Mouse (Mus musculus) liver, embryonic 15.5 days (tissue): ENCODE measurements around the gene Tgfb1. TPM values are rescaled to one million over a fixed set of nuclear protein-coding genes. Genes with fewer than 3 reads are reported as not detected.

Experiments
- ATAC-seq: fragments of 200-750 bp; cut with Nextera tagmentation; 2 replicates; pipeline ENCODE4 v1.8.0; 2017; ENCODE audit warnings: moderate number of reproducible peaks, mild to moderate bottlenecking, moderate library complexity; ENCODE audit not compliant: insufficient read depth
- H3K27ac ChIP-seq: fragments of 300-500 bp; sonication (generic); replicated peaks from 2 replicates; pipeline ENCODE4 v1.5.1; 2015; ENCODE audit warnings: mild to moderate bottlenecking, inconsistent platforms
- H3K27me3 ChIP-seq: fragments of 300-500 bp; sonication (generic); 2 replicates; pipeline ENCODE4 v1.6.1; 2015; ENCODE audit warnings: mild to moderate bottlenecking, inconsistent platforms
- H3K36me3 ChIP-seq: fragments of 300-500 bp; sonication (generic); replicated peaks from 2 replicates; pipeline ENCODE4 v1.6.1; 2015; ENCODE audit warnings: moderate library complexity, mild to moderate bottlenecking, inconsistent platforms
- H3K4me1 ChIP-seq: fragments of 300-500 bp; sonication (generic); replicated peaks from 2 replicates; pipeline ENCODE4 v1.6.1; 2015; ENCODE audit warnings: inconsistent platforms
- H3K4me2 ChIP-seq: fragments of 300-500 bp; sonication (generic); 2 replicates; pipeline ENCODE4 v1.6.1; 2015; ENCODE audit warnings: moderate library complexity, mild to moderate bottlenecking, inconsistent platforms
- H3K4me3 ChIP-seq: fragments of 300-500 bp; sonication (generic); replicated peaks from 2 replicates; pipeline ENCODE4 v1.5.1; 2015; ENCODE audit warnings: mild to moderate bottlenecking, inconsistent platforms
- H3K9ac ChIP-seq: fragments of 300-500 bp; sonication (generic); 2 replicates; pipeline ENCODE4 v1.6.1; 2015; ENCODE audit warnings: moderate library complexity, mild to moderate bottlenecking, inconsistent platforms
- H3K9me3 ChIP-seq: fragments of 300-500 bp; sonication (generic); replicated peaks from 2 replicates; pipeline ENCODE4 v1.6.1; 2016; ENCODE audit warnings: inconsistent platforms
- WGBS: fragments of 180-500 bp; shearing (Covaris S2); methylation state at CpG from one replicate; pipeline ENCODE4 v1.1.7; 2015; ENCODE audit warnings: mixed read lengths; ENCODE audit not compliant: insufficient replicate concordance; 5-methylcytosine and 5-hydroxymethylcytosine counted together
- polyA plus RNA-seq: library from polyadenylated mRNA; unstranded; fragments of >200 nt; fragmentation: Nextera tagmentation; extraction: Ambion mirVana; gene quantifications from 2 replicates; pipeline ENCODE4 v1.2.1, GENCODE M21; 2015

Tgfb1 gene
- polyA plus RNA-seq, 1 experiment from 2014 or later: 5.0 TPM

DNA sequence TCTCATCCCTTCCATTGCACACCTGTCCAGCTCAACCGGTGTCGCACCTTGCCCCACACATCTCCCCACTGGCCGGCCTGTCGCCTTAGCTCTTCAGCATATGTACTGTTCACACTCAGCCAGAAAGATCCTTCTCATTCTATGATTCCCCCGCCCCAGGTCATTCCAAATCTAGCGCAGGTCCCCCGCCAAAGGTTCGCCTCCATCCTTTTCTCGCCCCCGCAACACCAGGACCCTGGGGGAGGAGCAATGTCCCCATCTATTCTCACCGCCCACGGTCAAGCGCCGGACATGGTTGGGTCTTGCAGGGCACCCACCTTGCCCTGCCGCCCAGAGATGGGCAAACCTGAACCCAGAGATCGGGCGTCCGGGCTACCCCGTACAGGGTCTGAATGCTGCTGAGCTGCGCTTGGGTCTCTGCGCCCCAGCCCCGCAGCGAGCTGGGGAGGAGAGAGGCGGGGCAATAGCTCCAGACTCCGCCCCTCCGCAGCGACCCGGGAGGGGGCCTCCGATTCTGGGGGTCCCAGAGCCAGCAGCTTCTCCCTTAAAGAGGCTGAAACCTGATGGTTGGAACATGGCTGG lies 12.0 kb upstream of the Tgfb1 start, which contains the start of gene Tmem91:
Gene Tmem91, minus strand, starts transcription at position 448 of the 582 bp plus-strand sequence.
- H3K4me2 ChIP-seq: peak within 1 kb of the TSS; percentile 66
- no peaks in the 10 kb centered on the region for H3K9me3 ChIP-seq
- peaks cover 26% of the 10 kb centered on the region for H3K4me1 ChIP-seq
- ATAC-seq: no peak
- H3K9ac ChIP-seq: no peak within 1 kb of the TSS
- WGBS: 1% methylated on average over 29 of the region's 29 CpGs
- H3K36me3 ChIP-seq: no peaks in the 10 kb centered on the region
- no peak within 1 kb of the TSS for H3K27ac ChIP-seq
- H3K4me3 ChIP-seq: peak within 1 kb of the TSS; percentile 39
- H3K27me3 ChIP-seq: peaks cover 41% of the 10 kb centered on the region

DNA sequence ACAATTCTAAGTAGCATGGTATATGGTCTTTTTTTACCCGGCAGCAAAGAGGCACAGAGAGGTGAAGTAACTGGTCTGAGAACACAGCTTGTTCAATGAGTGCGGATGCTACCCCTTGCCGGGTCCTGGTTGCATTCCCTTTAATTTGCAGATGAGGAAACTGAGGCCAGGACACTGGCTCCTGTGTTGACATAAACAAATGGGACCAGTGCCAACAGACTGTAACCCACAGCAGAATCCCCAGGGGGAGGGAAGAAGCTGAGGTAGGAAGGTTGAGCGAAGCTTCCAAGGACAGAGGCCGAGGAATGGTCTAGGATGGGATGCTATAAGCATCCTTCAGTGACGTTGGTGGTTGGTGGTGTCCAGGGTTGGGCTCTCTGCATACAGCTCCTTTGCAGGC lies 11.4 kb upstream of the Tgfb1 start:
- H3K36me3 ChIP-seq: no peaks in the 10 kb centered on the region
- no peaks in the 10 kb centered on the region for H3K9me3 ChIP-seq
- no peak overlapping the region for H3K27ac ChIP-seq
- H3K9ac ChIP-seq: no peak overlapping the region
- H3K4me2 ChIP-seq: peak overlapping the region; percentile 66
- peaks cover 41% of the 10 kb centered on the region for H3K27me3 ChIP-seq
- H3K4me1 ChIP-seq: peaks cover 32% of the 10 kb centered on the region
- ATAC-seq: no peak
- H3K4me3 ChIP-seq: no peak overlapping the region
- WGBS: 51% methylated on average over 6 of the region's 6 CpGs

DNA sequence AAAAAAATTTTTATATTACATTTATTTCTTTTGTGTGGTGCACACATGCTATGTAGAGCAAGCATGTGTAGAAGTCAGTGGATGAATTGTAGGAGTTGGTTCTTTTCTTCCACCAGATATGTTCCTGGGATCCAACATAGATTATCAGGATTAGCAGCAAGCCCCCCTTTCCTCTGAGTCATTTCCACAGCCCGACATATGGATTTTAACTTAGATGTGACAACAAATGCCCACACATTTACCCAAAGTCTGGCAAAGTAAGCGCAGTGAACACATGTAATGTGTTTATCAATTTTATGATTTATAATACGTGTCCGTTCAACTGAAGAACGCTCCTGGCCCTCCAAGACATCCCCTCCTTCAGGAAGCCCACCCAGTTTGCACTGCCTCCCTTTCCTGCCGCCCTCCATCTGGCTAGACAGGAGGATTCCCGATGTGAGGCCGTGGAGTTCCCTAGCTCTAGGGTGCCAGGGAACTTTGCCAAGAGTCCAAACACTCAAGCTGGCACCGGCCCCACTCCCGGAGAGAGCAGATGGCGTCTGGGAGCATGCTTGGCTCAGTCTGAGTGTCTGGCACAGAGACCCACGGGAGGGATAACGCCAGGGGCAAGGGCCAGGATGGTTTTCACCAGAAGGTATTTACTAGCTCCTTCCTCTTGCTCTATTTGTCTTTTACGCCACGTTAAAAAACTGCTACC lies 10.6 kb upstream of the Tgfb1 start:
- no peaks in the 10 kb centered on the region for H3K36me3 ChIP-seq
- H3K9ac ChIP-seq: no peak overlapping the region
- no peak overlapping the region for H3K4me2 ChIP-seq
- H3K4me3 ChIP-seq: no peak overlapping the region
- H3K27ac ChIP-seq: no peak overlapping the region
- no peaks in the 10 kb centered on the region for H3K9me3 ChIP-seq
- WGBS: 75% methylated on average over 15 of the region's 15 CpGs
- H3K4me1 ChIP-seq: peaks cover 37% of the 10 kb centered on the region
- no peak for ATAC-seq
- peaks cover 41% of the 10 kb centered on the region for H3K27me3 ChIP-seq

DNA sequence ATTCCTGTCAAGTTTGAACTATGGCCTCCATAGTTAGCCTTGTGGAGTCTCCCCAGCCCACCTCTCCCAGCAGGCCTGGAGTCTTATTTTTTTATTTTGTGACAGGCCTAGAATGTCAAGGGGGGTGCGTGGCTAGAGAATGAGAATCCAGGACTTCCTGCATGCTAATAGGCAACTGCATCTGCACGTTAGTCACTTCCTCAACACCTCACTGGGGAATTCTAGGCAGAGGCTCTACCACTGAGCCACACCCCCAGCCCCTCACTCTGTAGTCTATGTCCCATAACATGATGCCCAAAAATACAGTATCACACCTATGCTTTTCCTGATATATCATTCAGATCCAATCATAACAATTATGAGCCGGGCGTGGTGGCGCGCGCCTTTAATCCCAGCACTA lies 9.8 kb upstream of the Tgfb1 start:
- Histone ChIP-seq H3K36me3 (no peaks in the 10 kb centered on the region), H3K27me3 (peaks cover 41% of the 10 kb centered on the region), H3K27ac (no peak overlapping the region), H3K4me3 (no peak overlapping the region), H3K4me1 (peaks cover 45% of the 10 kb centered on the region), H3K4me2 (no peak overlapping the region), H3K9ac (no peak overlapping the region), H3K9me3 (no peaks in the 10 kb centered on the region)
- WGBS: 83% methylated on average over 7 of the region's 7 CpGs
- ATAC-seq: no peak

DNA sequence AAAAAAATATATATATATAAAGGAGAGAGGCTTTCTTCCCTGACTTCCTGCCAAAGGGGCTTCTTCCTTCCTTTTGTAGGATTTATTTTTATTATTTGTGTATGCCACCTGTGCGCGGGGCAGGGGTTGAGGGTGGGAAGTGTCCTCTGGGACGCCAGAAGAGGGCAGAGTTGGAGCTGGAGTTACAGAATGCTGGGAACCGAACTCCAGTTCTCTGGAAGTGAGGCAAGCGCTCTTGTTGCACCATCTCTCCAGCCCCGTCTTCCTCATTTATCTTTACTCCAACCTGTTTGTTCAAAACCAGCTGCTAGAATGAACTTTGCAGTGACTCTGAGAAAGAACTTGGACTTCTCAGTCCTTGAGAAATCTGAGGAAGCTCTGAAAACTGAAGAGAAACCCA lies 6.8 kb upstream of the Tgfb1 start:
- peaks cover 65% of the 10 kb centered on the region for H3K4me1 ChIP-seq
- peaks cover 17% of the 10 kb centered on the region for H3K27me3 ChIP-seq
- H3K36me3 ChIP-seq: no peaks in the 10 kb centered on the region
- H3K9ac ChIP-seq: peak overlapping the region; percentile 72
- no peaks in the 10 kb centered on the region for H3K9me3 ChIP-seq
- H3K4me2 ChIP-seq: peak overlapping the region; percentile 73
- H3K4me3 ChIP-seq: peak overlapping the region; percentile 77
- H3K27ac ChIP-seq: peak overlapping the region; percentile 97
- no peak for ATAC-seq
- 2% methylated on average over 6 of the region's 6 CpGs for WGBS

DNA sequence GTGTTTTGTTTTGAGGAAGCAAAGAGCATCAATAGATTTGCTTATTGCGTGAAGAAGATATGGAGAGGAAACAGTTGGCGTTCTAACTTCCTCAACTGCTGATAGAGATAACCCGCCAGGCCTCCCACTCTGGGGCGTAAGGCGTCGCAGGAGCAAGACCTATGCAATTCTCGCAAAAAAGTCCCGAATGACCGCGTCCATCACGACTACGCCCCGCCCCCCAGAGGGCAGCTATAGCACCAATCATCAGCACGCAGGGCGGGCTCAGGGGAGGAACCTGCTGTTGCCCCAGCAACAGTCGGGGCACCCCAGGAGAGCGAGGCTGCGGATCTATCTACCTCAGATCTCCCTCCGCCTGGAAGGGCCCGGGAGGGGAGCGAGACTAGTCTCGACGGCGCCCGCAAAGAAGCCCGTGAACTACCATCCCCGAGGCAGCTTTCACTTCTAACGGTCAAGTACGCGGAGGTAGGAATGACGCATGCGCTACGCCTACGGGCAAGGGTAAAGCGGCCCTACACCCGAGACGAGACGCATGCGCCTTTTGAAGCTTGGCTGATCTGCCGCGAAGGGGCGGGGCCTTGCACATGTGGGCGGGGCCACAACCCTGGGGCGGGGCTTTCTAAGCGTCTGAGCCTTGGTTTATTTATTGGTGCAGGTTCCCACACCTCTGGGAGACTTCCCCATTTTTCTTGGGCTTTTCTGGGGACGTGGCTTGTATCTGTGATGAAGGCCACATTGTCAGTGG lies 6.1 kb upstream of the Tgfb1 start, which contains the start of gene B9d2:
Gene B9d2, plus strand, starts transcription at position 267 of the 745 bp plus-strand sequence.
- H3K4me3 ChIP-seq: peak within 1 kb of the TSS; percentile 77
- peak; percentile 95 for ATAC-seq
- peak within 1 kb of the TSS; percentile 73 for H3K4me2 ChIP-seq
- WGBS: under 1% methylated on average over 46 of the region's 46 CpGs
- peak within 1 kb of the TSS; percentile 97 for H3K27ac ChIP-seq
- H3K4me1 ChIP-seq: peaks cover 67% of the 10 kb centered on the region
- no peaks in the 10 kb centered on the region for H3K36me3 ChIP-seq
- peaks cover 10% of the 10 kb centered on the region for H3K27me3 ChIP-seq
- no peaks in the 10 kb centered on the region for H3K9me3 ChIP-seq
- peak within 1 kb of the TSS; percentile 72 for H3K9ac ChIP-seq

DNA sequence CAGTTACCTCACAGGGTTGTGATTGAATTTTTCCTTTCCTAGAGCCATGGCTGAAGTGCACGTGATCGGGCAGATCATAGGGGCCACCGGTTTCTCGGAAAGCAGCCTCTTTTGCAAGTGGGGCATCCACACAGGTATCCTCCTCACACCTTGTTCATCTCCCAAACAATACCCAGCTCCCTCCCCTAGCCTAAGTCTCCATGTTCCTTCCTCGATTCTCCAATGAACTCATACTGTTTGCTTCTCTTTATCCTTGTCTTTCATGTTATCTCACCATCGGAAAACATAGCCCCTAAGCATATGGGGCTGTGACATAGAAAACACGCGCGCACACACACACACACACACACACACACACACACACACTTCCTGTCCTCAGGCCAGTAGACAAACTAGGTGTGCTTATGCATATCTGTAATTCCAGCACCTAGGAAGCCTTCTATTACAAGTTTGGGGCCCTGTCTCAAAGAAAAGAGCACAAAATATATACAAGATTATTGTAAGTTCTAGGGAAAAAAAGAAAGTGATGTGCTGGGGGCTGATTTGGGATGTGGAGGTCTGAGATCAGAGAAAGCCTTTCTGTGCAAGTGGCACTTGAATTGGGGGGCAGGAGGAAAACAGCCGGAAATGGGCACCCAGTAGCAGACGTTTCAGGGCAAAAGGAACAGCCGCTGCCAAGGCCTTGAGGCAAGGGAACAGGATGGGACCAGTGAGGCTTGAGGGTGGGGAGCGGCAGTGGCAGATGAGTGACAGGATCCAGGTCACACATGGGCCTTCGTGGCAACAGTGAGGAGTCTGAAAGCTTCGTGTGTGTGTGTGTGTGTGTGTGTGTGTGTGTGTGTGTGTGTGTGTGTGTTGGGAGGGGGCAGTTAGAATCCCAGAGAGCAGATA lies 5.2 kb upstream of the Tgfb1 start:
- Histone ChIP-seq H3K4me2 (peak overlapping the region; percentile 73), H3K4me1 (peaks cover 76% of the 10 kb centered on the region), H3K9me3 (no peaks in the 10 kb centered on the region), H3K27me3 (peaks cover 1% of the 10 kb centered on the region), H3K27ac (peak overlapping the region; percentile 97), H3K36me3 (no peaks in the 10 kb centered on the region), H3K9ac (peak overlapping the region; percentile 72), H3K4me3 (peak overlapping the region; percentile 77)
- 13% methylated on average over 15 of the region's 15 CpGs for WGBS
- no peak for ATAC-seq

DNA sequence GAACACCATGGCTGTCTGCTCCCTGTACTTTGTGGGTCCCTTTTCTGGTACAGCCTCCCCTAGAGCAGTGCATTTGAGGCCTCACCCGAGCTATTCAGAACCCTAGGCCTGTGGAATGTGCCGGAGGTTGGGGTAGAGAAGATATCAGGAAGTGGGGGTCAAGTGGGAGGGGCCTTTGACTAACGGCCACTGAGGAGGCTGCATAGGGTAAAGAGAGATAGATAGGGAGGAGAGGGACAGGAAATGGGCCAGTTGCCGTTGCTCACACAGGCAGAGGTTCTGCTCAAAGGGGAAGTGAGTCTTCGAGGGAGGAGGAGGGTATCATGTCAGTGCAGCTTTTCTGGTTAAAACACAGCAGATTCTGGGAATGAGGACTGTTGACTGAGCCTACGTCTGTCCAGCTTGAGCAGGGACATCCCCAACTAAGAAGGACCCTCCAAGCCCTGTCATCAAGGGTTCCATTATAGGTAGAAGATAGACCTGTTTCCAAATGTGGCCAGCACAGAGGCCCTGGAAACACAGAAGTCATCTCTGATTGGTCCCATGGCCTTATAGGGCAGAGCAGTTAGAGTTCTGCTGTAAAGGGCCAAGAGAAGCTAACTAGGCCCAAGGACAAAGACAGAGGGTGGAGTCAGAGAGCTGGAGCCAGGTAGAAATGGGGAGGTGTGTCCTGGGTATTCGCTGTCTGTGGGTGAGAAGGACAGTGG lies 3.2 kb upstream of the Tgfb1 start:
- peak overlapping the region; percentile 97 for H3K27ac ChIP-seq
- 10% methylated on average over 7 of the region's 7 CpGs for WGBS
- peak overlapping the region; percentile 46 for H3K4me2 ChIP-seq
- H3K27me3 ChIP-seq: no peaks in the 10 kb centered on the region
- H3K9ac ChIP-seq: 0 out of 2 replicates have a peak overlapping the region, but pooled peaks have one; percentile 10
- no peaks in the 10 kb centered on the region for H3K9me3 ChIP-seq
- no peaks in the 10 kb centered on the region for H3K36me3 ChIP-seq
- 0 out of 2 replicates have a peak overlapping the region, but pooled peaks have one; percentile 6 for H3K4me3 ChIP-seq
- ATAC-seq: no peak; the same call in 1 of the 2 replicates
- H3K4me1 ChIP-seq: peaks cover 96% of the 10 kb centered on the region

DNA sequence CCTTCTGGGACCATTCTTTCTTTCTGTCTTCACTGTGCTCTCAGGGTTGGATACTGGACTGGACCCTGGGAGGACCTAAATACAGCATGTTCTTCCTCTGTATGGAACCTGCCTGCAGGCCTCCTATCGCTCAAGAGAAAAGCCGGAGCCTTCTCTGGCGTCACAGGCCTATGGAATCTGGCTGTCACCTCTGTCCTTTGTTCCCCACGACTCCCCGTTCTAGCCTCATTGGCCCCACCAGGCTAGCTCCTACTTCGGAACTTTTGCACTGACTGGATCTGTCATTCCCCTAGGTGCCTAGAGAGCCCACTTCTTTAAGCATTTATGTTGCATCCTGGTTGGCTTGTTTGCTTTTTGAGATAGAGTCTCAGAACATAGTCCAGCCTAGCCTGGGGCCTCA lies 2.1 kb upstream of the Tgfb1 start:
- Histone ChIP-seq H3K36me3 (no peaks in the 10 kb centered on the region), H3K9me3 (no peaks in the 10 kb centered on the region), H3K4me3 (no peak overlapping the region), H3K4me2 (no peak overlapping the region), H3K27me3 (no peaks in the 10 kb centered on the region), H3K9ac (no peak overlapping the region), H3K27ac (no peak overlapping the region), H3K4me1 (peaks cover 96% of the 10 kb centered on the region)
- 78% methylated on average over 6 of the region's 6 CpGs for WGBS
- ATAC-seq: no peak

DNA sequence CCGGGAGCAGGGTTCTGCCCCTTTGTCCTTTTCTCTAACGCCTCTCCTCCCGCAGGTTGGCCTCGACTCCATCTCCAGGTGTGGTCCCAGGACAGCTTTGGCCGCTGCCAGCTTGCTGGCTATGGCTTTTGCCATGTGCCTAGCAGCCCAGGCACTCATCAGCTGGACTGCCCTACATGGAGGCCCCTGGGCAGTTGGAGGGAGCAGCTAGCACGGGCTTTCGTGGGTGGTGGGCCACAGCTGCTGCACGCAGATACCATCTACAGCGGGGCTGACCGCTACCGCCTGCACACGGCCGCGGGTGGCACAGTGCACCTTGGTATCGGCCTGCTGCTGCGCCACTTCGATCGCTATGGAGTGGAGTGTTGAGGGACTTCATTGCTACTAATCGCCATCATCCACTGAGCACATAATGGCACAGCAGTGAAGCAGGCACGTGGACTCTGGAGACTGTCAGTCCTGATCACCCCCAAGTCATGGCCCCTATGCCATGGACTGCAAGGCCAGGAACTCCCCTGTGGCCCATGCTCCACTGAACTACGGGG lies 804 bp upstream of the Tgfb1 start:
- ATAC-seq: no peak
- peaks cover 99% of the 10 kb centered on the region for H3K4me1 ChIP-seq
- peak overlapping the region; percentile 91 for H3K27ac ChIP-seq
- H3K4me2 ChIP-seq: peak overlapping the region; percentile 92
- no peaks in the 10 kb centered on the region for H3K27me3 ChIP-seq
- H3K9me3 ChIP-seq: no peaks in the 10 kb centered on the region
- peak overlapping the region; percentile 88; the same call in 1 of the 2 replicates for H3K9ac ChIP-seq
- WGBS: 46% methylated on average over 21 of the region's 21 CpGs
- H3K36me3 ChIP-seq: no peaks in the 10 kb centered on the region
- peak overlapping the region; percentile 72 for H3K4me3 ChIP-seq
